Mouse (Mus musculus): ENCODE results near the gene Cab39l. TPM values are rescaled to one million over a fixed set of nuclear protein-coding genes. Genes with fewer than 3 reads are reported as not detected.
A peak's percentile ranks its signal among the peaks of the same experiment; 100 is the strongest.

Cab39l gene
- total and polyA plus RNA-seq, 3 experiments, result 7.9 to 26.0 (median 23.8) TPM

GRCm38 (mm10) chr14:59576385-59576784 is 135.6 kb downstream of the Cab39l start:
- Histone ChIP-seq H3K9ac (ENCODE audit: low read depth, low read length) (no peak overlapping the region), H3K27me3 (ENCODE audit: control insufficient read depth, insufficient read depth, low read length) (no peaks in the 10 kb centered on the region), H3K79me2 (replicated peaks; ENCODE audit: control insufficient read depth, insufficient read depth, low read length) (no peaks in the 10 kb centered on the region), H3K4me3 (no peak overlapping the region), H3K27ac (no peak overlapping the region; the same call in 1 of the 2 replicates), H3K36me3 (ENCODE audit: control insufficient read depth, insufficient read depth, low read length) (peaks cover 24% of the 10 kb centered on the region), H3K4me1 (ENCODE audit: control insufficient read depth, insufficient read depth, low read length) (peaks cover 7% of the 10 kb centered on the region)
- no peak for TF ChIP-seq CTCF (IDR thresholded peaks at IDR 0.05)
- no peak for TF ChIP-seq EP300 (IDR thresholded peaks at IDR 0.05; ENCODE audit: insufficient read depth, low read depth, low read length)
- TF ChIP-seq POLR2A (IDR thresholded peaks at IDR 0.05; ENCODE audit: insufficient read depth, low read depth, low read length), result no peak
- intact Hi-C loops (cut with DNase I), result no loop called here
- DNase-seq, result no peak
- 86% methylated on average over 5 of the region's 5 CpGs for WGBS

GRCm38 (mm10) chr14:59590614-59591013 is 149.8 kb downstream of the Cab39l start:
- Histone ChIP-seq H3K36me3 (ENCODE audit: control insufficient read depth, insufficient read depth, low read length) (no peaks in the 10 kb centered on the region; the same call in 1 of the 2 replicates), H3K4me3 (no peak overlapping the region), H3K4me1 (ENCODE audit: control insufficient read depth, insufficient read depth, low read length) (no peaks in the 10 kb centered on the region; the same call in 1 of the 2 replicates), H3K9ac (ENCODE audit: low read depth, low read length) (no peak overlapping the region), H3K79me2 (replicated peaks; ENCODE audit: control insufficient read depth, insufficient read depth, low read length) (no peaks in the 10 kb centered on the region), H3K27me3 (ENCODE audit: control insufficient read depth, insufficient read depth, low read length) (no peaks in the 10 kb centered on the region), H3K27ac (no peak overlapping the region)
- intact Hi-C loops (cut with DNase I), result loop anchor here (10.0 kb wide), 1 partner anchor 674 kb away; the partner anchor contains the start of gene Mtmr6
- no peak for DNase-seq
- 68% methylated on average over 1 of the region's 1 CpGs for WGBS
- TF ChIP-seq POLR2A (IDR thresholded peaks at IDR 0.05; ENCODE audit: insufficient read depth, low read depth, low read length), result no peak
- TF ChIP-seq CTCF (IDR thresholded peaks at IDR 0.05), result peak; percentile 71

- Histone ChIP-seq H3K27me3 (ENCODE audit: control insufficient read depth, insufficient read depth, low read length) (no peaks in the 10 kb centered on the region), H3K9ac (ENCODE audit: low read depth, low read length) (no peak overlapping the region), H3K36me3 (ENCODE audit: control insufficient read depth, insufficient read depth, low read length) (peaks cover 4% of the 10 kb centered on the region), H3K4me3 (no peak overlapping the region), H3K4me1 (ENCODE audit: control insufficient read depth, insufficient read depth, low read length) (peaks cover 1% of the 10 kb centered on the region; the same call in 1 of the 2 replicates), H3K27ac (no peak overlapping the region), H3K79me2 (replicated peaks; ENCODE audit: control insufficient read depth, insufficient read depth, low read length) (no peaks in the 10 kb centered on the region; the same call in 1 of the 2 replicates)
- no peak for TF ChIP-seq CTCF (IDR thresholded peaks at IDR 0.05)
- no peak for TF ChIP-seq POLR2A (IDR thresholded peaks at IDR 0.05; ENCODE audit: insufficient read depth, low read depth, low read length)
- no peak for TF ChIP-seq EP300 (IDR thresholded peaks at IDR 0.05; ENCODE audit: insufficient read depth, low read depth, low read length)
- intact Hi-C loops (cut with DNase I), result loop anchor here (10.0 kb wide), 1 partner anchor 673 kb away; the partner anchor contains the start of gene Mtmr6
- 82% methylated on average over 8 of the region's 8 CpGs for WGBS
- DNase-seq, result no peak
Observed at GRCm38 (mm10) chr14:59591901-59592300, 151.1 kb downstream of the Cab39l start.

- no peak for DNase-seq
- Histone ChIP-seq H3K79me2 (replicated peaks; ENCODE audit: control insufficient read depth, insufficient read depth, low read length) (no peaks in the 10 kb centered on the region; the same call in 1 of the 2 replicates), H3K36me3 (ENCODE audit: control insufficient read depth, insufficient read depth, low read length) (peaks cover 4% of the 10 kb centered on the region), H3K27ac (no peak overlapping the region), H3K9ac (ENCODE audit: low read depth, low read length) (no peak overlapping the region), H3K4me3 (no peak overlapping the region), H3K27me3 (ENCODE audit: control insufficient read depth, insufficient read depth, low read length) (no peaks in the 10 kb centered on the region), H3K4me1 (ENCODE audit: control insufficient read depth, insufficient read depth, low read length) (peaks cover 1% of the 10 kb centered on the region; the same call in 1 of the 2 replicates)
- TF ChIP-seq EP300 (IDR thresholded peaks at IDR 0.05; ENCODE audit: insufficient read depth, low read depth, low read length) (no peak), CTCF (IDR thresholded peaks at IDR 0.05) (no peak), POLR2A (IDR thresholded peaks at IDR 0.05; ENCODE audit: insufficient read depth, low read depth, low read length) (no peak)
- intact Hi-C loops (cut with DNase I), result loop anchor here (10.0 kb wide), 1 partner anchor 672 kb away; the partner anchor contains the start of gene Mtmr6
- 92% methylated on average over 3 of the region's 3 CpGs for WGBS
Observed at GRCm38 (mm10) chr14:59592593-59592992, 151.8 kb downstream of the Cab39l start.

GRCm38 (mm10) chr14:59594988-59595387 is 154.2 kb downstream of the Cab39l start:
- Histone ChIP-seq H3K27me3 (ENCODE audit: control insufficient read depth, insufficient read depth, low read length) (no peaks in the 10 kb centered on the region), H3K79me2 (replicated peaks; ENCODE audit: control insufficient read depth, insufficient read depth, low read length) (no peaks in the 10 kb centered on the region; the same call in 1 of the 2 replicates), H3K9ac (ENCODE audit: low read depth, low read length) (no peak overlapping the region), H3K4me1 (ENCODE audit: control insufficient read depth, insufficient read depth, low read length) (peaks cover 1% of the 10 kb centered on the region; the same call in 1 of the 2 replicates), H3K36me3 (ENCODE audit: control insufficient read depth, insufficient read depth, low read length) (peaks cover 4% of the 10 kb centered on the region), H3K4me3 (no peak overlapping the region), H3K27ac (no peak overlapping the region)
- no peak for DNase-seq
- TF ChIP-seq CTCF (IDR thresholded peaks at IDR 0.05) (no peak), POLR2A (IDR thresholded peaks at IDR 0.05; ENCODE audit: insufficient read depth, low read depth, low read length) (no peak), EP300 (IDR thresholded peaks at IDR 0.05; ENCODE audit: insufficient read depth, low read depth, low read length) (no peak)
- intact Hi-C loops (cut with DNase I), result loop anchor here (10.0 kb wide), 1 partner anchor 670 kb away; the partner anchor contains the start of gene Mtmr6
- WGBS, result 93% methylated on average over 3 of the region's 3 CpGs

Measured in heart, adult 2 months (tissue).